Mouse (Mus musculus): ENCODE data around the gene Cdk14. TPM values are rescaled to one million over a fixed set of nuclear protein-coding genes. Genes with fewer than 3 reads are reported as not detected.

Cdk14 gene
- polyA plus RNA-seq, 2 experiments: 14.5 to 27.6 TPM

DNA sequence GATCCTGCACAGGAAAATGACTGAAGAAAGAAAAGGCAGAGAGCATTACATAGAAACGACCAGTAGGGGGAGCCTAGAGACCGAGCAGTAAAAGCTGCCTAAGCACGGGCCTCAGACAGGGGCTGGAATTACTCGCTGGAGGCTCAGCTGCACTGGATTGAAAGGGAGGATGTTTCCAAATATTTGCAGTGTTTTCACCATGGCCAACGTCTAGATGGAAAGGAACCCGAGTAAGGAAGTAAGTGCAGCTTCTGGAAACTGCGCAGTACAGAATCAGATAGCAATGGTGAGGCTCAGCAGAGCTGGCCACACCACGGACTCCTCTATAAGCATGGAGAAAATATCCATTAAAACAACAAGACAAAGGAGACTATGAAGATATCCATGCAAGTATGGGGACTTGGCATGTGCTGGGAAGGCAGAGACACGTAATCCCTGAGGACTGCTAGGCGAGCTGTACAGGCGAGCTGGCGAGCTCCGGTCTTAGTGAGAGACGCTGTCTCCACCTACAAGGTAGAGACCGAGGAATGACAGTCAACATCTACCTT is 458.0 kb downstream of the Cdk14 start:
- Histone ChIP-seq H3K27me3 (ENCODE audit: control insufficient read depth, insufficient read depth, low read length) (no peaks in the 10 kb centered on the region), H3K4me1 (ENCODE audit: control insufficient read depth, insufficient read depth, low read length) (peaks cover 4% of the 10 kb centered on the region), H3K4me2 (replicated peaks; ENCODE audit: low read depth, low read length, severe bottlenecking) (no peak overlapping the region), H3K4me3 (replicated peaks; ENCODE audit: low read length) (no peak overlapping the region), H3K9ac (ENCODE audit: low read depth, low read length, severe bottlenecking) (no peak overlapping the region), H3K36me3 (ENCODE audit: control insufficient read depth, insufficient read depth, low read length) (no peaks in the 10 kb centered on the region), H3K27ac (replicated peaks; ENCODE audit: low read depth, low read length) (no peak overlapping the region), H3K9me3 (ENCODE audit: control insufficient read depth, low read length) (no peaks in the 10 kb centered on the region)
- TF ChIP-seq POLR2A (IDR thresholded peaks at IDR 0.05; ENCODE audit: borderline replicate concordance, extremely low read depth, insufficient read depth, insufficient read length): no peak
- DNase-seq (ENCODE audit: low spot score) (peak; percentile 93), ATAC-seq (ENCODE audit: low FRiP score, low read depth) (peak; percentile 89)
- 51% methylated on average over 15 of the region's 15 CpGs for WGBS

DNA sequence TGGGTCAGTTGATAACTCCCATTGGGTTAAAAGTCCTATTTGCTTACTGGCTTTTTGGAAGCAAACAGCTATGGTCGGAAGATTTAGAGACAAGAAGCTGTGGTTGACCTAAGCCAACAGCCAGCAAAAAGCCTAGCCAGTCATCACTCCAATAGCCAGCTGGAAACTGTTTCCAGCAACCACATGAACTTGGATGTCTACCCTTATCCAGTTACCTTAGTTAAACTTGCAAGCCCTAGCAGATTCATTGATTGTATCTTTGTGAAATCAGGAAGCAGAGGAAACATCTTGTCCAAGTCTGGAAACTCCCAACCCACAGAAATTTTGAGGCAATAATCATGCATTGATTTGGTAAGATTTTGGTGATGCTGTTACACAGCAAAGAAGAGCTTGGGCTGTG is 458.5 kb downstream of the Cdk14 start:
- DNase-seq (ENCODE audit: low spot score): no peak
- H3K27me3 ChIP-seq (ENCODE audit: control insufficient read depth, insufficient read depth, low read length): no peaks in the 10 kb centered on the region
- ATAC-seq (ENCODE audit: low FRiP score, low read depth): no peak
- H3K9ac ChIP-seq (ENCODE audit: low read depth, low read length, severe bottlenecking): no peak overlapping the region
- peaks cover 4% of the 10 kb centered on the region for H3K4me1 ChIP-seq (ENCODE audit: control insufficient read depth, insufficient read depth, low read length)
- WGBS: 92% methylated on average over 1 of the region's 1 CpGs
- H3K4me3 ChIP-seq (replicated peaks; ENCODE audit: low read length): no peak overlapping the region
- H3K36me3 ChIP-seq (ENCODE audit: control insufficient read depth, insufficient read depth, low read length): no peaks in the 10 kb centered on the region
- H3K9me3 ChIP-seq (ENCODE audit: control insufficient read depth, low read length): no peaks in the 10 kb centered on the region
- TF ChIP-seq POLR2A (IDR thresholded peaks at IDR 0.05; ENCODE audit: borderline replicate concordance, extremely low read depth, insufficient read depth, insufficient read length): no peak
- no peak overlapping the region for H3K4me2 ChIP-seq (replicated peaks; ENCODE audit: low read depth, low read length, severe bottlenecking)
- no peak overlapping the region for H3K27ac ChIP-seq (replicated peaks; ENCODE audit: low read depth, low read length)

DNA sequence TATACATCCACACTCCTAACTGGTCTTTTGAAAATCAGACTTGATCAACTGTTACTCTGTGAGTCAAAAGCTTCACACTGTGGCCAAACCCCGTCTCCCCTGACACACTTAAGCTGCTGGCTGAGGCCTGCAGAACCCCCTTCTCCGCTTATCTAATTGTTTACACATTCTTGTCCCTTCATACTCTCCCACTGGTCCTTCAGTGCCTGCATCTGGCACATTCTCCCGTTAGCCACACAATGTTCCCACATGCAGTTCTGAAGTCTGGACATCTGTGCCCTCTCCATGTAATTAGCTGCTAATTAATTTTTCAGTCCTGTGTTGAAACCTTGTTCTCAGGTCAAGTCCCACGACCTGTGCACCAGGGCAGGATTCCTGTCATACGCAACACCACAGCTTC is 460.7 kb downstream of the Cdk14 start:
- no peak overlapping the region for H3K4me3 ChIP-seq (replicated peaks; ENCODE audit: low read length)
- H3K9ac ChIP-seq (ENCODE audit: low read depth, low read length, severe bottlenecking): no peak overlapping the region
- TF ChIP-seq POLR2A (IDR thresholded peaks at IDR 0.05; ENCODE audit: borderline replicate concordance, extremely low read depth, insufficient read depth, insufficient read length): no peak
- DNase-seq (ENCODE audit: low spot score) (no peak), ATAC-seq (ENCODE audit: low FRiP score, low read depth) (no peak)
- no peak overlapping the region for H3K4me2 ChIP-seq (replicated peaks; ENCODE audit: low read depth, low read length, severe bottlenecking)
- H3K36me3 ChIP-seq (ENCODE audit: control insufficient read depth, insufficient read depth, low read length): no peaks in the 10 kb centered on the region
- WGBS: 34% methylated on average over 5 of the region's 5 CpGs
- H3K9me3 ChIP-seq (ENCODE audit: control insufficient read depth, low read length): no peaks in the 10 kb centered on the region
- no peak overlapping the region for H3K27ac ChIP-seq (replicated peaks; ENCODE audit: low read depth, low read length)
- peaks cover 4% of the 10 kb centered on the region for H3K4me1 ChIP-seq (ENCODE audit: control insufficient read depth, insufficient read depth, low read length)
- no peaks in the 10 kb centered on the region for H3K27me3 ChIP-seq (ENCODE audit: control insufficient read depth, insufficient read depth, low read length)

DNA sequence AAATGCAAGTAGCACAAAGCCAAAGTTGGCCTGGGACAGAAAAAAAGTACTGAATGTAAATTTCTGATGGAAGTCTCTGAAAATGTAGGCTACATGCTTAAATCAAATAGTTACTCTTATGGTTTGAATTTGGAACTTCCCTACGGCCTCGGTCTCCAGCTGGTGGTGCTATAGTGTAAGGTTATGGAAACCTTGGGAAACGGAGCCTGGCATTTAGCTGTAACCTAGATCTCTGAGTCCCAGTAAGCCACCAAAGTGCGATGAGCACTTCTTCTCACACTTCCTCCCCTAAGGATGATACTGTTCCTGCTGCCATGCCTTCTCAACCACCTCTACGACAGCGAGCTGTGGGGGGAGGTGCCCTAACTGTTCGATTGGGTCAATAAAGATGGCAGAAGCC is 464.1 kb downstream of the Cdk14 start:
- ATAC-seq (ENCODE audit: low FRiP score, low read depth) (no peak), DNase-seq (ENCODE audit: low spot score) (no peak)
- Histone ChIP-seq H3K27ac (replicated peaks; ENCODE audit: low read depth, low read length) (no peak overlapping the region), H3K4me1 (ENCODE audit: control insufficient read depth, insufficient read depth, low read length) (peaks cover 4% of the 10 kb centered on the region), H3K9ac (ENCODE audit: low read depth, low read length, severe bottlenecking) (no peak overlapping the region), H3K36me3 (ENCODE audit: control insufficient read depth, insufficient read depth, low read length) (no peaks in the 10 kb centered on the region), H3K4me3 (replicated peaks; ENCODE audit: low read length) (no peak overlapping the region), H3K27me3 (ENCODE audit: control insufficient read depth, insufficient read depth, low read length) (no peaks in the 10 kb centered on the region), H3K9me3 (ENCODE audit: control insufficient read depth, low read length) (no peaks in the 10 kb centered on the region), H3K4me2 (replicated peaks; ENCODE audit: low read depth, low read length, severe bottlenecking) (no peak overlapping the region)
- no peak for TF ChIP-seq POLR2A (IDR thresholded peaks at IDR 0.05; ENCODE audit: borderline replicate concordance, extremely low read depth, insufficient read depth, insufficient read length)
- WGBS: 74% methylated on average over 7 of the region's 7 CpGs

DNA sequence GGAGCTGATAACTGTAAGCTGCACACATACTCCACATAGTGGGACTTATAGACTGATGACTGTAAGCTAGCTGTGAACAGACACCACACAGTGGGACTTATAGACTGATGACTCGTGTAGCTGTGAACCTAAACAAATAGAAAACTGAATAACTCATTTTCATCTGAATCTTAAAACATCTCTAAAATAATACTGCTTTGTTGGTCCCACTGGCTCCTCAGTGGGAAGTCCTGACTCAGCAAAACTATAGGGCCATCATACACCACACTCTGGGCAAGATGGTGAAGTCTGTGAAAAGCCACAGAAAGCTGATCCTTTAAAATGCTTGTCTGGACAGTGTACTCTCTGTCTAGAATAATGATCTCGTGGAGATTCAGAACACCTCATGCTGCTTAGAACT is 464.7 kb downstream of the Cdk14 start:
- TF ChIP-seq POLR2A (IDR thresholded peaks at IDR 0.05; ENCODE audit: borderline replicate concordance, extremely low read depth, insufficient read depth, insufficient read length): no peak
- Histone ChIP-seq H3K9me3 (ENCODE audit: control insufficient read depth, low read length) (no peaks in the 10 kb centered on the region), H3K27me3 (ENCODE audit: control insufficient read depth, insufficient read depth, low read length) (no peaks in the 10 kb centered on the region), H3K9ac (ENCODE audit: low read depth, low read length, severe bottlenecking) (no peak overlapping the region), H3K36me3 (ENCODE audit: control insufficient read depth, insufficient read depth, low read length) (no peaks in the 10 kb centered on the region), H3K4me1 (ENCODE audit: control insufficient read depth, insufficient read depth, low read length) (peaks cover 4% of the 10 kb centered on the region), H3K4me3 (replicated peaks; ENCODE audit: low read length) (no peak overlapping the region), H3K27ac (replicated peaks; ENCODE audit: low read depth, low read length) (no peak overlapping the region), H3K4me2 (replicated peaks; ENCODE audit: low read depth, low read length, severe bottlenecking) (no peak overlapping the region)
- ATAC-seq (ENCODE audit: low FRiP score, low read depth): no peak
- DNase-seq (ENCODE audit: low spot score): no peak
- WGBS: 75% methylated on average over 2 of the region's 2 CpGs

DNA sequence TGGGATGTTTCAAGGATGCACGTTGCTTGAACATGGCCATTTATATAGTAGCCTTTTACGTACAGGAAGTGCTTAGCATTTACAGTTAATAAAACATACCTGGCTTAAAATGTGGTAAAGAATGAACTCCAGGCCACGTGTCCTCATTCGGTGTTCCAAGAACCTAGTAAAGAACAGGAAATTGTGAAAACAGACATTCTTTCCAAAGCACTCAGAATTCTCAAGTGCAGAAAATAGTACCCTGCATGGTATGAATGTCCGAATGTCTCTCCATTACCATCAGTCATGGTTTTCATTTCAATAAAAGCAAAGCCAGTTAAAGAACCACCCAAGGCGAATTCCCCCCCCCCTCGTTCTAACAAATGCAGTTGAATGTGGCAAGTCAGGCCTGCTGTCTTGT is 470.7 kb downstream of the Cdk14 start:
- Histone ChIP-seq H3K9me3 (ENCODE audit: control insufficient read depth, low read length) (no peaks in the 10 kb centered on the region), H3K9ac (ENCODE audit: low read depth, low read length, severe bottlenecking) (no peak overlapping the region), H3K27me3 (ENCODE audit: control insufficient read depth, insufficient read depth, low read length) (no peaks in the 10 kb centered on the region), H3K36me3 (ENCODE audit: control insufficient read depth, insufficient read depth, low read length) (no peaks in the 10 kb centered on the region), H3K4me1 (ENCODE audit: control insufficient read depth, insufficient read depth, low read length) (peaks cover 5% of the 10 kb centered on the region; the same call in 1 of the 2 replicates), H3K4me3 (replicated peaks; ENCODE audit: low read length) (no peak overlapping the region), H3K27ac (replicated peaks; ENCODE audit: low read depth, low read length) (no peak overlapping the region), H3K4me2 (replicated peaks; ENCODE audit: low read depth, low read length, severe bottlenecking) (no peak overlapping the region)
- no peak for DNase-seq (ENCODE audit: low spot score)
- no peak for TF ChIP-seq POLR2A (IDR thresholded peaks at IDR 0.05; ENCODE audit: borderline replicate concordance, extremely low read depth, insufficient read depth, insufficient read length)
- 27% methylated on average over 7 of the region's 7 CpGs for WGBS
- ATAC-seq (ENCODE audit: low FRiP score, low read depth): no peak

Data from limb, embryonic 14.5 days (tissue).